Mouse (Mus musculus): ENCODE data around the gene Cpne5. TPM values are rescaled to one million over a fixed set of nuclear protein-coding genes. Genes with fewer than 3 reads are reported as not detected.
"Not testable (repeated sequence)": the region's sequence is repeated elsewhere in the genome, so short reads cannot be mapped to it uniquely, and the experiment has no call there.

Cpne5 gene
- total RNA-seq, 2 experiments from 2014 or later, result 1.0 to 1.6 TPM

DNA sequence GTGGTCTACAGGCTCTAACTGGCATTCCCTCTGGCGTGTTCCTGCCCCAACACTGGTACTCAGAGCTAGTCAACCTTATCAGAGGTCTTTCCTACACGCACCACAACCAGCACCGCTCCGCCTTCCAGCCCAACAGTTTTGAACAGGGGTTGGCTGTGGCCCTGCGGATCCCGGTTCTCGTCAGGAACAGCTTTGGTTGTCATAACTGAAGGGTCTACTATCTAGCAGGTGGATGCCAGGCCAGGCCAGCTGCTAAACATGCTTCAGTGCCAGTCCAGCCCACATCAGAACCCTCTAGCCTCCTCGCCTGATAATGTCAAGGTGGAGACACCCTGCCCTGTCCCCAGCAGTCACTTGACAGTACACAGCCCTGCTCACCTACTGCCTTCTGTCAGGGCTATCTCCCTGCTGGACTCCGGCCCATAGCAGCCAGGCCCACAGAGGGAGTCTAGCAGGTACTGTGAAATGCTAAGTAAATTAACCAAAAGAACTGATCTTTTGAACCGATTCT lies 19.1 kb upstream of the Cpne5 start:
- peak; percentile 13 for DNase-seq

DNA sequence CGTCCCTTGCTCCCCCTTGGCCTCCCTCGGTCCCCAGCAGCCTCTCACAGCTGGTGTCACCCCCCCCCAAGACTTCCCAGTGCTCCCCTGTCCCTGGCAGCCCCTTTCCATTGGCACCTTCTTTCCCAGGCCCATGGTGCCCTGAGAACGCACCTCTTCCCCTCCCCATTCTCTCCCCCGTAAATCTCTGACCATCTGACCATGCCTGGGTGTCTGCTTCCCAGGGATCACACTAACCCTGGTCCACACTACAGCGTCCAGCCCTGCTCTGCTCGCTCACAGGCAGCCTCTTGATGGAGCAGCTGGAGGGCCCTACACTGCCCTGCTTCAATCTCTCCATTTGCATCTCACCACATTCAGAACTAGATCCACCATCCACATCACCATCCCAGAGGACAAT lies 18.5 kb upstream of the Cpne5 start:
- DNase-seq, result peak; percentile 6

DNA sequence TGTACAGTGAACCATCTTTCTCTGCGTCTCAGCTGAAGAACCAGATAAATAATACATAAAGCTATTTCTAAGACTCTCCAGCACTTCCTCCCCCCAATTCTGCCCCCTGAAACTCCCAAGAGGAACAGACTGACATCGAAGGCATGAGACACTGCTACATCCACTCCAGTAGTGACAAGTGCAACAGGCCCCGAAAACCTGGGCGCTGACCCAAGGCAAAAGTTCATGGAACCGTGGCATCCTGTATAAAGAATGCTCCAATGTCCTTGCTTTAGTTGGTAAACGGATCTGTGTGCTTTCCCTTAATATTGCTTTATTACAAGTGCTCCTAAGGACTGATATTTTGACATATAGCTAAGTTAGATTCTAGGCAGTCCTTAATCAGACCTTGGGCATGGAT lies 16.8 kb upstream of the Cpne5 start:
- peak; percentile 48 for DNase-seq

DNA sequence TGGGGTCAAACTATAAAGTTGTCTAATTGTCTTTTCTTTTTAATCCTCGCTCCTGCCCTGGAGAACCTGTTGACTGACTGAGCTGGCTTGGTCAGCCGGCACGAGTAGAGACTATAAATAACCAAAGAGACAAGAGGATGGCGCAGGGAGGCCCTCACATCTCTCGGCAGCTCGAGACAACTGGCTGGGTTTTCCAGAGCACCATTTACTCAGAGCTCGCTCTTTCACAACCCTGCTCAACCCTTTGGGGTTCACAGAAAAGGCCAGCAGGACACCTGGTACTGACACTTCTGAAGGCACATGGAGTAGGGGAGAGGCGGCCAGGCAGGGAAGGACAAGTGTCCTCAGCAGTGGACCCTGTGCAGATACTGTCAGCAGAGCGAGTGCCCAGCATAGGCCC lies 15.7 kb upstream of the Cpne5 start:
- peak; percentile 8 for DNase-seq

DNA sequence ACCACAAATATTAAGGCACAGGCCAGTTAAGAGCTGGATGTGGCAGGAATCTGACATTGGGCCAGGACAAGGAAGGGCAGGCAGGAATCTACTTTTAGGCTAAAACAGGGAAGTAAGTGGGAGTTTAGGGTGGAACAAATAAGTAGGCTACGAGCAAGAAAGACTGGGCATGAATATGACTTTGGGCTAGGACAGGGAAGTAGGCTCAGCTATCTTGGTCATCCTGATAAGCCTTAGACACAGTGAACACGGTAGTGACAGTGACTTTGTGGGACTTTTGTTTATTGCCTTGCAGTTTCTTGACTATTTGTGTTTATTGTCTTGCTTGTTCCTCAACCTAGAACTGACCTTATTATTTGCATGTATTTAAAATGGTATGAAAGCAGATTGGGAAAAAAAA lies 15.3 kb upstream of the Cpne5 start:
- no peak for DNase-seq

DNA sequence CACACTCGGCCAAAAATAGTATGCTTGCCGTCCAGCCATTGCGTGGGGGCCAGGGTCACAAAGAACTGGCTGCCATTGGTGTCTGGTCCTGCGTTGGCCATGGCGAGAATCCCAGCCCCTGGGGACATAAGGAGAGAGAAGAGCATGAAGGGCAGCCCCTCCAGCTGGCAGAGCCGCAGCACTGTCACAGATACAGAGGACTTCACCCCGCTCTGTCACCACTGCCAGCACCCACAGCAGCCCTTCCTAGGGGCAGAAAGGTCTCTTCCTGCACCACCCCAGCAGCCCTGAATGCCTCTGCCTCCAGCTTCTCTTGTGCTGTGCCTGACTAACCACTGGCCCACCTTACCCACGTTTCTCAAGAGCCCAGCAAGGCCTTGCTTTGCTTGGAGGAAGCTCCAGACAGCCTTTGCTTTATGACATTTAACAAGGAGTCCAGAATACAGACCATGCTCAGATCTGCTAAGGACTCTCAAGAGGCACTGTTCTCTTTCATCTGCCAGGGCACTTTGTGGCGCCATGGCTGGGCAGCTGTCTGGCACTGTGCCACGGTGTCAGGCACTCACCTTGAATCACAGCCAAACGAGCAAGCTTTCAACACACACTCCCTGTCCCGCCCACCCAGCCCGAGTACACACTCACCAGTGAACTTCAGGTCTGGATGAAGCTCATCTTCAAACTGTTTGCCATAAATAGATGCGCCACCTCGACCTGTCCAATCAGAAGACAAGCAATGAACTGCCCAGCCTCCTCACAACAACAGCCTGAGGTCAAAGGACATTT lies 13.8 kb upstream of the Cpne5 start:
- peak; percentile 95 for DNase-seq

DNA sequence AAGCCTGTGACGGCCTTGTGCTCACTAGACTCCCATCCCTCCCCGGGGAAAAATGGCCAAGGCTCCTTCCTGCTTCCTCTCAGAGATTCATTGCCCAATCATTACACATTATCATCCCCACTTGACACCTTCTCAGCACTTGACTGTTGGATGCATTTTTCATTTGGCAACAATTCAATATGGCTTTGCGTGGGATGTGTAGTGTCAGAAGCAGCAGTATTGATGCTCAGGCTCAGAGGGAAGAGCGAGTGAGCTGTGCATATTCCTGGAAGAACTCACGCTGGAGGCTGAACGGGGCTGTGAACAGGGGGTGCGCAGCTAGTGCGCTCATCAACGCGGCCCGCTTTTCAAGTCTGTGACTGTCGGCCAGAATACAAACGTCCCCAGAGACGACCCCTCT lies 13.0 kb upstream of the Cpne5 start:
- not testable (repeated sequence) for DNase-seq

DNA sequence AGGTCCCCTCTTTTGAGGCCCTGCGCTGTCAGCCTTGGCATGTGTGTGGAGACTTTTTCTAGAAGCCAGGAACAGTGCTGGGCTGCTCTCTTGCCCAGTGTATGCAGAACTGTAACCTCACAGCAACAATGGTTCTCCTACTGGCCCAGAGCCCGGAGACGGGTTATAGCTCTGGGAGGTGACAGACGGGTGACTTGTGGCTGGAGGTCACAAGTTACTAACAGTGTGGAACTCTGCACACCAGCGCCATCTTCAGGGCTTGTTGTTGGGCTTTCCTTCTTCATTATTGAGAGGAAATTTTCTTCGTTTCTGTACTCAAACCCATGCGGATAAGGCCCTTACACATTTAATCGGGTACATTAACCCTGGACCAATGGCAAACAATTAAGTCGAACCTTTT lies 11.5 kb upstream of the Cpne5 start:
- peak; percentile 88 for DNase-seq

DNA sequence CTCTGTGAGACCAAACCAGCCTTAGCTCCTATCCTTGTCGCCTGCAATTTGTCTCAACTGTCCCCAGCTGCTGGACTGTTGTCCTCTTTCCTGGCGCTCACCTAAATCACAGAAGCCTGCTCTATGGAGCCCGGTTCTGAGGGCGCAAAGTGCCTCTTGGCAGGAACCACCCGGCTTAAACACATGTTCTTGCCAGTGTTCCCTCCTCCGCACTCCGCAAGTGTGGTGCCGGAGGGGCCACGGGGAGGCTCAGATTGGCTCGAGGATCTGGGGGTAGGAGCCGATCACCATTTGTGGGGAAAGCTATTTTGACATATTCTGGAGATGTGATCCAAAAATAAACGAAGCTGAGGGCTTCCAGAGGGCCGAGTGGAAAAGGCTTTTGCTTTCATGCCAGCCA lies 9.9 kb upstream of the Cpne5 start:
- DNase-seq, result no peak

DNA sequence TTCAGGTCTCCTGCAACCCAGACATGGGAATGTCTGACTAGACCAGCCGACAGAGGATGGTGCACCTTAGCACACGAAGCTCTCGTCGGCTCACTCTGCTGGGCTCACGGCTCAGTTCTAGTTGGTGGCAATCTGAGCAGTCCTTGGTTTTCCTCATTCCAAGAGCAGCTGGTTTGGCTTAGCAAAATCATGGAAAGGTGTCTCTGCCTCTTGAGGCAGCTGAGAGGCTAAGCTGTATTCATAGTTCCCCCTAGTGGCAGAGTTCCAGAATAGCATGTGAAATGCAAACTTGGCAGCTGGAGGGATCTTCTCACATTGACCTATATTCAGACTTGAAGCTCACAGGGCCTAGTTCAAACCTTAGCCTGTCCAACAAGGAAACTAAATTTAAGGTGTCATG lies 8.6 kb upstream of the Cpne5 start:
- DNase-seq, result peak; percentile 52

DNA sequence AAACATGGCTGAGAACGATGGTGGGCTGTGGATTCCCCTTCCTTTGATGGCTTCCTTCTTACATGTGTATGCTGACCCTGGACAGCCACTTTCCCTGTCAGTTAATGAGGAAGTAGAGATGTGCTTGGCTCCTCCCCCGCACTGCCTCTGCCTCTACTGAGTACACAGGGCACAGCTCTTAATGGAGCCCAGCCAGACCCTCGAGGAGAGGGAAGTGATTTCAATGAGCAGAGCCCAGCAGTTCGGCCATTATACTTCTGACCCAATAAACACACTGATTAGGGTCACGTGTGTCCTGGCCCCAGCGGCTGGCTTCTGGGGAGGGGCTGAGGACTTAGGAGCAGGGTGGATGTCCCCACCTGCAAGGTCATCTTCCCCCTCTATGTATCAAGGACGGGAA lies 7.8 kb upstream of the Cpne5 start:
- no peak for DNase-seq

DNA sequence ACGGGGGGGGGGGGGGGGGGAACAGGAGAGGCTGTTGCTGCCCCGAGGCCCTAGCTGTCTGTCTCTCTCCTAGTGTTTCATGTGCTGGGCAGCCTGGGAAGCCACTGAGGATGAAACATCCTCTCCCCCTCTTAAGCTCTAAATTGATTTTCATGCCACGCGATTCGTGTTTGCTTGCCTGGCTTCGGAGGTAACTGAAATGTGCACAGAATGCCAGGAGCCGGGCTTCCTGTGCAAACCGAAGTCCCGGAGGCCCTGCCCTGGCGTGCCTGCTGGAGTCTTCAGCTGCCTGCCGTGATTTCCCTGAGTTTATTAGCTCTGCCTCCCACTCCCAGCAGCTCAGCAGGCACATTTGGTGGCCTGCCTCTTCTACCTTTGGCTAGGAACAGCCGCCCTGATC lies 6.9 kb upstream of the Cpne5 start:
- DNase-seq, result no peak

DNA sequence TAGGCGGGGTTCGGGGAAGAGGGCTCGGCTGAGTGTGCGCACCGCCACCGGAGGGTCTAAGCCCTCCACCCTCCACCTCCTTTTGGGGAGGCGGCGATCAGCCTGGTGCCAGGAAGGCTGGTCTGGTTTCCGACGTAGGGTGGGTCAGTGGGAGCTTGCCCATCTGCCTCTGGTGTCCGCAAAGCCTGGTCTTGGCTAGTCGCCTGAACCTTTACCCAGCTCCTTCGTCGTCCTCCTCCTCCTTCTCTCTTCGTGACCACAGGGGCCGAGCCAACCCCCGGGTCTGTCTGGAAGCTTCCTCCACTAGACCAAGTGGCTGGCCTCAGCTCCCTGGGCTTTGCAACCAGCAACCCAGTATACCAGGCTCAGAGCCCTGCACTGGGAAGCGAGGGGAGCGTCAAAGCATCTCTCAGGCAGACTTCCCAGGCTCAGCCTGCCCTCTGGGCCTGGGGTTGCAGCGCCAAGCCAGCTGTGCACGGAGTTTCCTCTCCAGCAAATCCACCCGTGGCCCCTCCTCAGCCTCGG lies 516 bp upstream of the Cpne5 start:
- no peak for DNase-seq

DNA sequence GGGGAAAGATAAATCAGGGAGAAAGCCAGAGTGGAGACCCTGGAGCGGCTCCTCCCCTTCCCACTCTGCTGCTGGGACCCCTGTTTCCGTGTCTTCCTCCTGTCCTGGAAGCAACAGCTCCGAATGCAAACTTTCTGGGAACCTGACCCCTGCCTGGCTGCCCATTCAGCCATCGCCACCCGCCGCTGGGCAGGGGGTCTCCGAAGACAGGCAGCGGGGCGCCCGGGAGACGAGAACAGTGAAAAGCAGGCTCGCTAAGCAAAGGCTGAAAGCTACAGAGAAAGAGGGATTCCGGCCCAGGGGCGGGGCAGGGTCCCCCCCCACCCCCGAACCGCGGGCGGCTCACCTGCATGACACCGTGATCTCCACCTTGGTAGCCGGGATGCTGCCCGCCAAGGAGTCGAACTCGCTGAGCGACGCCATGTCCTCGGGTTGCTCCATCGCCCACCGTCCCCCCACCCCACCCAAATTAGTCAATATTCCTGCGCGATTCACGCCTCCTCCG lies 648 bp downstream of the Cpne5 start:
- DNase-seq, result no peak

DNA sequence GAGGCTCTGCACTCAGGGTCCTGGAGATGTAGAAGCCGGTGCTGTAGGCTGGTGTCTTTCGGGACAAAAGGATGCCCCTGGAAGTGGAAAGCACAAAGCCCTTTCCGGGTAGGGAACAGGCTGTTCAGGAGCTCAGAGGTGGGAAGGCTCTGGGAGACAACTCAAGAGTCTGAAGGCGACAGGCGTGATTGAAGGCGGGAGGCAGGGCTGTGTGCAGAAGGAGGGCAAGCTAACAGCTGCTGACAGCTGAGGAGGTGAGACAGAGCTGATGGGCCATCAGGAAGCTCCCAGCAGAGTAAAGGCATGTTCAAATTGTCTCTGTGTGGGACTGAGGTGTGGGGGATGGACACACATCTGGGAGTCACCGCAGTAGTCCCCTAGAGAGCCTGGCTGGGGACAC lies 1.9 kb downstream of the Cpne5 start:
- DNase-seq, result no peak

DNA sequence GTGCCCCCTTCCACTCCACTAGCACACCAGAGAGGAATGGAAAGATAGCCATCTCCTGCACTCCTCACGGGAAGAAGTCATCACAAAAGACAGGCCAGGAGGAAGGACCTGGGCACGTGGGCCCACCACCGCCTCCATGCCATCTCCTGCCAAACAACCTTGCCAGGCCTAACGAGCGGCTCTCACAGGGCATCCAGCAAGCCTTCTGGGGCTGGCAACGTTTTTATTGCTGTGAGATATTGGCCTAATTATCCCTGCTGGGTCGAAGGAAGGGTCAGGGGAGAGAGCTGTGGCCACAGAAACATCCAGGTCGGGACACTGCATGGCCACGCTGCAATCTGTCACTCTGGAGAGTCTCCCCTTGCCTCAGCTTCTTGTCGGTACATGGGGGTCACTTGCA lies 6.9 kb downstream of the Cpne5 start:
- DNase-seq, result no peak

DNA sequence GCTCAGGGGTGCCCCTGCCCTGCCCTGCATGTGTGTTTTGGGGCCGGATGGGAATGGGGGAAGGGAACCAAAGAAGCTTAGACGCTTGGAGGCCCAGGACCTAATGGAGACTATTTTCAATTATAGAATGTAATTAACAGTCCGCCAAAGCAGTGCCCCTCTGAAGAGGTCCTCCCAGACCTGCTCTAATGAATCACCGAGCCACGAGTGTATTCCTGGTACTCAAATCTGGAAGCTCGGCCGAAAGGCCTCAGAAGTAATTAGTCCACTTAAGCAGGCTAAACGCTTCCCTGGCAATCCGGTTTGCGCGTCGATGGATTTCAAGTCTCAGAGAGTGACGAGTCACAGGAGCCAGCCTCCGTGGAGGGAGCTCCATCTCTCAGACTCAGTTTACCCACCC lies 17.3 kb downstream of the Cpne5 start:
- no peak for DNase-seq

DNA sequence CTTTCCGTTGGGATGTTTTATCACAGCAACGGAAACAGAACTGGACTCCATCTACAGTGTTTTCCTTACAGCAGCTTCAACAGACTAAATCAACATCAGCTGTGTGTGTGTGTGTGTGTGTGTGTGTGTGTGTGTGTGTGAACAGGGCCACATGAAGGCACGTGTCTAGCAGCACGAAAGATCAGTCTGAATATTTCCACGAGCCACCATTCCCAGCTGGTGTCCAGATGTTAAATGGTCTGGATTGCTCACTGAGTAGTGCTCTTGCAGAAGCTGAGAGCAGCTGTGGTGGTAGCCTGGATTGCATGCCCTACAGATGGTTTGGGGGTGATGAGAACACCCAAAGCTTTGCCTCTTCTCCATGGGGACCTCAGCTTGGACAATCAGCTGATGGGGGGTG lies 19.9 kb downstream of the Cpne5 start:
- no peak for DNase-seq

DNA sequence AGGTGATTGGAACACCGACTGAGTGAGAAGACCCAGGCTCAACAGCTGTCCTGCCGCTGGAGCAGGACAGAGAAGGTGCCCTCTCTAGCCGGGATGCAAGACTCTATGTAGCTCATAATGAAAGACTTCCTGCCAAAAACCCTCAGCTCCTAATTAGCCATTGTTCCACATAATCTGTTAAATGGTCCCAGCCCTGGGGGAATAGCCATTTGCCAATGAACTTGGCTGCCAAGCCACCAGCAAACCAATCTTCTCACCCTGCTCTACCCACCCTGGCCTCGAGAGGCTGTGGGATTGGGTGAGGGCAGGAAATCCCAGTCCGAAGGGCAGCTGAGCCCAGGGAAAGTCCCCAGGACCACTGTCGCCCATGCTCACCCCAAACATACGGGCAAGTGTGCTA lies 21.9 kb downstream of the Cpne5 start:
- DNase-seq, result no peak

DNA sequence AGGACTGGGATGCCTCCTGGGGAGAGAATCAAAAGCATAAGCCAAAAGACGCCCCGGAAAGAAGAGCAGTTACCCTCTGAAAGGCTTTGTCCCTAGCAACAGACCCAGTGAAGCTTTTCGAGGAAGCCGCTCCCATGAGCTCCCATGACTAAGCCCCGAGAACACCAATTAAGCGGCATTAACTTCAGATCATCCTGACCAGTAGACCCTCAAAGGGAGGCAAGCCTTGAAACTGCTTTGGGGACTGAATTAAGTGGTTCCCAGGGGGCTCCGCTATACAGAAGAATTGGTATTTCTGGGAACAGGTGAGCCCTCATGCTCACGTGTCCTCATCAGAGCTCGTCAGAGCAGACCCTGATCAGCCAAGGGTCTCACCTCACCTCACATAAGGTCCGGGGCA lies 23.3 kb downstream of the Cpne5 start:
- DNase-seq, result no peak

DNA sequence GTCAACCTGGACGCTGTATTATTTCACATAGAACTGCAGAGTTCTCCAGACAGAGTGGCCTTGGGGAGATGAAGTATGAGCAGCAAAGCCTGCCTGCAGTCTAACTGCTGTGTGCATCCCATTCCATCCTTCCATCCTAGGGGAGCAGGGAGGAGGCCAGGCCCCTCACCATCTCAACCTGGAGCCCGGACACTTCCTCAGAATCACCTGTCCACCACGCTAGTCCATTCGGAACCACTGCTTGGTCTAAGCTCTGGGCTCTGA lies 23.8 kb downstream of the Cpne5 start:
- DNase-seq, result no peak

DNA sequence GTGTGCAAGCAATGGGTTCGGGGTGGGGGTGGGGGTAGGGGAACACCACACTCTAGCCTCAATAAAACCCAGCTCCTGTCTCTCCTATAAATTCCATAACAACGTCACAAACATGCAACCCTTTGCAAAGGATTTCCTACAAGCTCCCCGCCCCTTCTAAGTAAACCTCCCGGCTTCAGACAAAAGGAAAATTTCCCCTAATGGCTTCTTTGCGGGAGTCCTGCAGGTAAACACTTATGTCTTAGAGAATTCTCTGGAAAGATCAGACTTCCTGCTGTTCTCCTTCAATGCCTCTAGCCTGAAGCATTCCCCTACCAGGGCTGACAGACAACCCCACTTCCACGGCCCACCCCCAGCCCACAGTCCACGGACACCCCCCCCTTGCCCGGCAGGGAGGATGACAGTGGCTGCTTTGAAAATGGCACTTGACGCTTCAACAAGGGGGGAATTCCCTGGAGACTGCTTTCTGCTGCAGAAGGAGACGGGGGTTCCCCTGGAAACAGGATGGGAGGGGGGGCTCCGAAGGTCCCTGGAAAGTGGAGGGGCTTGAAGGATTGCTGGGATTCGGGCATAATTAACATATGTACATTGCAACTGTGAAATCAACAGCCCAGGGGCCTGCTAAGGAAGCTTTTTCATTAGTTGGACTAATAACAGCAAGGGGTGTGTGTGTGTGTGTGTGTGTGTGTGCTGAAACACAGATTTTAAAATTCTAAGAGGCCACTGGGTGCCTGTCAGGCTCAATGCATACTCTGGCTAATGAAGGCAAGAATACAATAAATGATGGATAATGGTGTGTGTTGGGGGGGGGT lies 24.4 kb downstream of the Cpne5 start:
- DNase-seq, result no peak

DNA sequence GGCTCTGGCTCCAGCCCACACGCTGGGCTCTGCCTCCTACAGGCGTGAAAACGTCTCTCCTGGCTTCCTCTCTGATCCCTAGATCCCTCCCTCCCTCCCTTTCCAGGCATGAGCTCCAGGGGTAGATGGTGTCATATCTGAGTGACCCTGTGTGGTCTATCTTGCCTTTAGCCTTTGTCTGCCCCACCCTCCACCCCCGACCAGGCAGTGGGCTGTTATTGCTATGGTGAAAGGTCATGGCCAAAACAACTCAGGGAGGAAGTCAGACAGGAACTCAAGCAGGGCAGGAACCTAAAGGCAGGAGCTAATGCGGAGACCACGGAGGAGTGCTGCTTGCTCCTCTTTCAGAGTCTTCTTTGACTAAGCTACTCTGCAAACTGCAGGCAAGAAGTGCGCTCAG lies 26.1 kb downstream of the Cpne5 start:
- DNase-seq, result no peak

DNA sequence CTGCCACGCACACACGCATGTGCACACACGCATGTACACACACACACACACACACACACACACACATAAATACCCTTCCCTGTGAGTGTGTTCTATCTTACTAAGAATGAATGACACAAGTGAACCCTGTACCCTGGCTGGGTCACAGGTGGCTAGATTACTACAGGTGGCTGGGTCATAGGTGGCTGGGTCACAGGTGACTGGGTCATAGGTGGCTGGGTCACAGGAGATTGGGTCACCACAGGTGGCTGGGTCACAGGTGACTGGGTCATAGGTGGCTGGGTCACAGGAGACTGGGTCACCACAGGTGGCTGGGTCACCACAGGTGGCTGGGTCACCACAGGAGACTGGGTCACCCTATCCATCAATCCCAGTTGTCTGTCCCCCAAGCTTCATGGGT lies 27.9 kb downstream of the Cpne5 start:
- DNase-seq, result no peak

Data from adrenal gland, postnatal 10 days (tissue).